Mouse (Mus musculus) lung, postnatal 0 days (tissue): ENCODE measurements around the gene 2410015M20Rik. TPM values are rescaled to one million over a fixed set of nuclear protein-coding genes. Genes with fewer than 3 reads are reported as not detected.
A peak's percentile ranks its signal among the peaks of the same experiment; 100 is the strongest.

Source experiments
- ATAC-seq: fragments of 200-750 bp; cut with Nextera tagmentation; 2 replicates; pipeline ENCODE4 v1.8.0; 2017; ENCODE audit warnings: moderate library complexity
- DNase-seq: peaks from one replicate; pipeline ENCODE4 v3.0.0-alpha.2; 2016; ENCODE audit warnings: low spot score
- H3K27ac ChIP-seq: fragments of 300-500 bp; sonication (generic); 2 replicates; pipeline ENCODE4 v1.5.1; 2014; ENCODE audit warnings: antibody characterized with exemption, mild to moderate bottlenecking, low read length, mixed read lengths
- H3K27me3 ChIP-seq: fragments of 300-500 bp; sonication (generic); replicated peaks from 2 replicates; pipeline ENCODE4 v1.6.1; 2014; ENCODE audit warnings: low read length, mixed read lengths; ENCODE audit not compliant: insufficient read depth
- H3K36me3 ChIP-seq: fragments of 300-500 bp; sonication (generic); 2 replicates; pipeline ENCODE4 v1.6.1; 2014; ENCODE audit warnings: low read length, mixed read lengths; ENCODE audit not compliant: insufficient read depth
- H3K4me1 ChIP-seq: fragments of 300-500 bp; sonication (generic); 2 replicates; pipeline ENCODE4 v1.6.1; 2014; ENCODE audit warnings: antibody characterized with exemption, low read depth, low read length, mixed read lengths; ENCODE audit not compliant: insufficient read depth
- H3K4me2 ChIP-seq: fragments of 300-500 bp; sonication (generic); replicated peaks from 2 replicates; pipeline ENCODE4 v1.6.1; 2014; ENCODE audit warnings: low read depth, mild to moderate bottlenecking, low read length, moderate library complexity, mixed read lengths
- H3K4me3 ChIP-seq: fragments of 300-500 bp; sonication (generic); 2 replicates; pipeline ENCODE4 v1.5.1; 2014; ENCODE audit warnings: low read depth, low read length
- H3K9ac ChIP-seq: fragments of 300-500 bp; sonication (generic); replicated peaks from 2 replicates; pipeline ENCODE4 v1.6.1; 2014; ENCODE audit warnings: low read depth, mild to moderate bottlenecking
- H3K9me3 ChIP-seq: fragments of 300-500 bp; sonication (generic); 2 replicates; pipeline ENCODE4 v1.6.1; 2016; ENCODE audit warnings: low read length, mixed read lengths
- CTCF ChIP-seq: IDR thresholded peaks from 2 replicates; pipeline ENCODE4 v1.5.1; 2016; ENCODE audit warnings: antibody characterized with exemption, mild to moderate bottlenecking
- EP300 ChIP-seq: IDR thresholded peaks from 2 replicates; pipeline ENCODE4 v1.6.1; 2016; ENCODE audit warnings: antibody characterized with exemption, mild to moderate bottlenecking, control low read depth
- WGBS: fragments of 180-500 bp; shearing (Covaris S2); extraction: QIAGEN DNeasy Blood & Tissue Kit; methylation state at CpG from one replicate; pipeline ENCODE4 v1.1.7; 2014; 5-methylcytosine and 5-hydroxymethylcytosine counted together
- polyA plus RNA-seq: library from polyadenylated mRNA; unstranded; fragments of >200 nt; fragmentation: Nextera tagmentation; extraction: Ambion mirVana; gene quantifications from 2 replicates; pipeline ENCODE4 v1.2.1, GENCODE M21; 2015

Gene 2410015M20Rik
- polyA plus RNA-seq, 1 experiment from 2014 or later = 230 TPM

- no peak for DNase-seq
- Histone ChIP-seq H3K9me3 (no peaks in the 10 kb centered on the region), H3K27ac (no peak overlapping the region), H3K4me3 (no peak overlapping the region), H3K4me2 (no peak overlapping the region), H3K4me1 (no peaks in the 10 kb centered on the region), H3K27me3 (no peaks in the 10 kb centered on the region), H3K36me3 (peaks cover 56% of the 10 kb centered on the region), H3K9ac (no peak overlapping the region)
- 45% methylated on average over 1 of the region's 1 CpGs for WGBS
- no peak for ATAC-seq
- TF ChIP-seq EP300 (no peak), CTCF (no peak)
Observed at GRCm38 (mm10) chr17:56572154-56572553, 37.4 kb downstream of the 2410015M20Rik start.

- no peak for ATAC-seq
- Histone ChIP-seq H3K9me3 (no peaks in the 10 kb centered on the region), H3K27me3 (no peaks in the 10 kb centered on the region), H3K27ac (no peak overlapping the region), H3K36me3 (peaks cover 62% of the 10 kb centered on the region), H3K4me2 (no peak overlapping the region), H3K4me1 (no peaks in the 10 kb centered on the region), H3K9ac (no peak overlapping the region), H3K4me3 (no peak overlapping the region)
- TF ChIP-seq EP300 = no peak
- TF ChIP-seq CTCF = no peak
- WGBS = 86% methylated on average over 4 of the region's 4 CpGs
- DNase-seq = no peak
Observed at GRCm38 (mm10) chr17:56570287-56570686, 39.3 kb downstream of the 2410015M20Rik start.

- ATAC-seq = no peak
- TF ChIP-seq CTCF = no peak
- no peak for TF ChIP-seq EP300
- Histone ChIP-seq H3K27me3 (no peaks in the 10 kb centered on the region), H3K9me3 (no peaks in the 10 kb centered on the region), H3K4me1 (no peaks in the 10 kb centered on the region), H3K36me3 (peaks cover 73% of the 10 kb centered on the region), H3K9ac (no peak overlapping the region), H3K4me2 (no peak overlapping the region), H3K4me3 (no peak overlapping the region), H3K27ac (no peak overlapping the region)
- WGBS = 88% methylated on average over 4 of the region's 4 CpGs
- no peak for DNase-seq
Observed at GRCm38 (mm10) chr17:56567370-56567769, 42.2 kb downstream of the 2410015M20Rik start.

- H3K4me1 ChIP-seq = no peaks in the 10 kb centered on the region
- WGBS = 85% methylated on average over 5 of the region's 5 CpGs
- no peaks in the 10 kb centered on the region for H3K9me3 ChIP-seq
- DNase-seq (no peak), ATAC-seq (no peak)
- H3K4me2 ChIP-seq = no peak overlapping the region
- H3K27ac ChIP-seq = no peak overlapping the region
- H3K27me3 ChIP-seq = no peaks in the 10 kb centered on the region
- H3K9ac ChIP-seq = no peak overlapping the region
- H3K36me3 ChIP-seq = peaks cover 74% of the 10 kb centered on the region
- TF ChIP-seq EP300 (no peak), CTCF (no peak)
- H3K4me3 ChIP-seq = no peak overlapping the region
Observed at GRCm38 (mm10) chr17:56566918-56567317, 42.7 kb downstream of the 2410015M20Rik start.

- ATAC-seq (no peak), DNase-seq (no peak)
- Histone ChIP-seq H3K9ac (no peak overlapping the region), H3K4me2 (no peak overlapping the region), H3K27ac (no peak overlapping the region), H3K36me3 (peaks cover 75% of the 10 kb centered on the region), H3K9me3 (no peaks in the 10 kb centered on the region), H3K27me3 (no peaks in the 10 kb centered on the region), H3K4me3 (no peak overlapping the region), H3K4me1 (no peaks in the 10 kb centered on the region)
- 91% methylated on average over 29 of the region's 29 CpGs for WGBS
- TF ChIP-seq EP300 = no peak
- TF ChIP-seq CTCF = no peak
Observed at GRCm38 (mm10) chr17:56566293-56566692, 43.3 kb downstream of the 2410015M20Rik start.

- Histone ChIP-seq H3K4me3 (no peak overlapping the region), H3K4me1 (no peaks in the 10 kb centered on the region), H3K36me3 (peaks cover 49% of the 10 kb centered on the region), H3K4me2 (no peak overlapping the region), H3K9ac (no peak overlapping the region), H3K27me3 (no peaks in the 10 kb centered on the region), H3K9me3 (no peaks in the 10 kb centered on the region), H3K27ac (no peak overlapping the region)
- ATAC-seq (no peak), DNase-seq (no peak)
- TF ChIP-seq EP300 (no peak), CTCF (no peak)
- WGBS = 91% methylated on average over 2 of the region's 2 CpGs
Observed at GRCm38 (mm10) chr17:56561866-56562265, 47.7 kb downstream of the 2410015M20Rik start.

GRCm38 (mm10) chr17:56560131-56560530, 49.4 kb downstream of the 2410015M20Rik start:
- ATAC-seq (0 out of 2 replicates have a peak, but pooled peaks have one; percentile 15), DNase-seq (peak; percentile 53)
- TF ChIP-seq EP300 (no peak), CTCF (no peak)
- H3K4me3 ChIP-seq = no peak overlapping the region
- peaks cover 32% of the 10 kb centered on the region; the same call in 1 of the 2 replicates for H3K36me3 ChIP-seq
- no peak overlapping the region for H3K9ac ChIP-seq
- H3K9me3 ChIP-seq = no peaks in the 10 kb centered on the region
- WGBS = 17% methylated on average over 1 of the region's 1 CpGs
- no peaks in the 10 kb centered on the region for H3K4me1 ChIP-seq
- no peak overlapping the region for H3K27ac ChIP-seq
- no peaks in the 10 kb centered on the region for H3K27me3 ChIP-seq
- no peak overlapping the region for H3K4me2 ChIP-seq
